Comparison of ENCODE assay signal across 28 mouse cellular contexts in the genomic region with DNA sequence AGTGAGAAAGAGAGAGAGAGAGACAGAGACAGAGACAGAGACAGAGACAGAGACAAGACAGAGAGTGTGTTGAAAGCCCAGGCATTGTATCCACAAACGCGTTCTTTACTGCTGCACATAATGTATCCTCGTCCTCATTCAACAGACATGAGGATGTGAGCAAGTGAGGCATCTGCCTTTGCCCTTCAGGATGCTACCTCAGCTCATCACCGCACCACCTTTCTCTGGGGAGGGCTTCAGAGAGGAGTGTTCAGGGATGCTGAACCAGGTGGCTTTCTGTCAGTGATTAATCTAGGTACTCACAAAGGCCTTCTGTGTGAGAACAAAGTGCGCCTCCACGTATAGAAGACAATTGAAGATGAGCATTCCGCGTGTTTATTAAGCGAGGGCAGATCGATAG.
DNase-seq lines count a peak whose midpoint lies in the region; ATAC-seq and TF ChIP-seq lines count a peak whose summit lies in the region.
"Had no signal": no experiment of that assay in that cellular context is flagged by ENCODE, and none has a peak within 500 bp of the region (broad histone marks: within the 10 kb centered on the region; RNA-seq: fewer than 3 reads in every experiment).

No protein-coding gene starts in this region.

- no peak for TF ChIP-seq CTCF in testis, adult 2 months (IDR thresholded peaks at IDR 0.05; ENCODE audit: control insufficient read depth, insufficient read depth, insufficient replicate concordance, low read depth, low read length)

- no peak overlapping the region for H3K4me3 ChIP-seq in hindbrain, embryonic 13.5 days
- no peak overlapping the region for H3K4me3 ChIP-seq in hindbrain, embryonic 11.5 days (ENCODE audit: low read depth, low read length)
- H3K4me3 ChIP-seq in testis, adult 2 months (ENCODE audit: control insufficient read depth, low read depth, low read length): peak overlapping the region; percentile 21
- H3K4me3 ChIP-seq in neural tube, embryonic 13.5 days: no peak overlapping the region
- no peak overlapping the region for H3K4me3 ChIP-seq in neural tube, embryonic 15.5 days (replicated peaks)
- H3K4me3 ChIP-seq: embryonic facial prominence, embryonic 13.5 days; embryonic facial prominence, embryonic 15.5 days; erythroblast, embryonic 14.5 days; forebrain, embryonic 10.5 days; forebrain, embryonic 12.5 days had no signal

- no peak for TF ChIP-seq POLR2A in testis, adult 2 months (IDR thresholded peaks at IDR 0.05; ENCODE audit: control insufficient read depth, low read depth, low read length)

- no peak overlapping the region for H3K9ac ChIP-seq in hindbrain, embryonic 13.5 days
- H3K9ac ChIP-seq in hindbrain, embryonic 11.5 days (ENCODE audit: low read depth, low read length): no peak overlapping the region
- no peak overlapping the region for H3K9ac ChIP-seq in neural tube, embryonic 13.5 days
- no peak overlapping the region for H3K9ac ChIP-seq in neural tube, embryonic 15.5 days (replicated peaks)
- H3K9ac ChIP-seq: embryonic facial prominence, embryonic 13.5 days; embryonic facial prominence, embryonic 15.5 days; forebrain, embryonic 12.5 days had no signal

- no peak overlapping the region for H3K4me2 ChIP-seq in hindbrain, embryonic 13.5 days
- H3K4me2 ChIP-seq in hindbrain, embryonic 11.5 days (replicated peaks; ENCODE audit: low read depth, low read length): no peak overlapping the region
- no peak overlapping the region for H3K4me2 ChIP-seq in neural tube, embryonic 13.5 days
- peak overlapping the region; percentile 1; the same call in 1 of the 2 replicates for H3K4me2 ChIP-seq in neural tube, embryonic 15.5 days
- H3K4me2 ChIP-seq: embryonic facial prominence, embryonic 13.5 days; embryonic facial prominence, embryonic 15.5 days; forebrain, embryonic 12.5 days had no signal

- WGBS in hindbrain, embryonic 13.5 days: 78% methylated on average over 10 of the region's 10 CpGs
- WGBS in hindbrain, embryonic 11.5 days: 86% methylated on average over 10 of the region's 10 CpGs
- WGBS in neural tube, embryonic 13.5 days: 36% methylated on average over 10 of the region's 10 CpGs
- 31% methylated on average over 10 of the region's 10 CpGs for WGBS in neural tube, embryonic 15.5 days

- no peaks in the 10 kb centered on the region for H3K27me3 ChIP-seq in hindbrain, embryonic 13.5 days
- no peaks in the 10 kb centered on the region for H3K27me3 ChIP-seq in hindbrain, embryonic 11.5 days (ENCODE audit: control insufficient read depth, insufficient read depth, low read length)
- H3K27me3 ChIP-seq in testis, adult 2 months (ENCODE audit: control insufficient read depth, insufficient read depth, low read length): no peaks in the 10 kb centered on the region
- 0 out of 2 replicates have a peak, but pooled peaks cover 3% of the 10 kb centered on the region for H3K27me3 ChIP-seq in neural tube, embryonic 13.5 days
- no peaks in the 10 kb centered on the region for H3K27me3 ChIP-seq in neural tube, embryonic 15.5 days (replicated peaks)
- H3K27me3 ChIP-seq: CH12.LX; embryonic facial prominence, embryonic 13.5 days; embryonic facial prominence, embryonic 15.5 days; forebrain, embryonic 12.5 days; Patski had no signal

- H3K4me1 ChIP-seq in hindbrain, embryonic 13.5 days (replicated peaks): 0 out of 2 replicates have a peak, but pooled peaks cover 9% of the 10 kb centered on the region
- H3K4me1 ChIP-seq in hindbrain, embryonic 11.5 days (replicated peaks; ENCODE audit: control insufficient read depth, insufficient read depth, low read length): no peaks in the 10 kb centered on the region
- no peaks in the 10 kb centered on the region for H3K4me1 ChIP-seq in testis, adult 2 months (ENCODE audit: control insufficient read depth, insufficient read depth, low read length)
- peaks cover 23% of the 10 kb centered on the region for H3K4me1 ChIP-seq in neural tube, embryonic 13.5 days (replicated peaks)
- peaks cover 11% of the 10 kb centered on the region for H3K4me1 ChIP-seq in neural tube, embryonic 15.5 days

- no peaks in the 10 kb centered on the region for H3K9me3 ChIP-seq in hindbrain, embryonic 13.5 days
- no peaks in the 10 kb centered on the region for H3K9me3 ChIP-seq in hindbrain, embryonic 11.5 days (ENCODE audit: control insufficient read depth, low read length)
- no peaks in the 10 kb centered on the region for H3K9me3 ChIP-seq in neural tube, embryonic 13.5 days
- H3K9me3 ChIP-seq in neural tube, embryonic 15.5 days (replicated peaks): no peaks in the 10 kb centered on the region
- H3K9me3 ChIP-seq: embryonic facial prominence, embryonic 13.5 days; embryonic facial prominence, embryonic 15.5 days; forebrain, embryonic 10.5 days; forebrain, embryonic 12.5 days had no signal

- no peaks in the 10 kb centered on the region for H3K36me3 ChIP-seq in hindbrain, embryonic 13.5 days
- no peaks in the 10 kb centered on the region for H3K36me3 ChIP-seq in hindbrain, embryonic 11.5 days (ENCODE audit: control insufficient read depth, insufficient read depth, low read length)
- no peaks in the 10 kb centered on the region for H3K36me3 ChIP-seq in testis, adult 2 months (ENCODE audit: control insufficient read depth, insufficient read depth, low read length)
- no peaks in the 10 kb centered on the region for H3K36me3 ChIP-seq in neural tube, embryonic 13.5 days
- no peaks in the 10 kb centered on the region for H3K36me3 ChIP-seq in neural tube, embryonic 15.5 days
- H3K36me3 ChIP-seq: embryonic facial prominence, embryonic 13.5 days; embryonic facial prominence, embryonic 15.5 days; forebrain, embryonic 10.5 days; forebrain, embryonic 12.5 days; G1E had no signal

- peak overlapping the region; percentile 6 for H3K27ac ChIP-seq in hindbrain, embryonic 13.5 days
- H3K27ac ChIP-seq in hindbrain, embryonic 11.5 days (ENCODE audit: low read depth, low read length): no peak overlapping the region
- H3K27ac ChIP-seq in testis, adult 2 months (ENCODE audit: control insufficient read depth, insufficient read depth, low read depth, low read length): no peak overlapping the region
- peak overlapping the region; percentile 46 for H3K27ac ChIP-seq in neural tube, embryonic 13.5 days (replicated peaks)
- 0 out of 2 replicates have a peak overlapping the region, but pooled peaks have one; percentile 18 for H3K27ac ChIP-seq in neural tube, embryonic 15.5 days (replicated peaks)
- H3K27ac ChIP-seq: embryonic facial prominence, embryonic 13.5 days; embryonic facial prominence, embryonic 15.5 days; forebrain, embryonic 10.5 days; forebrain, embryonic 12.5 days had no signal

- DNase-seq in hindbrain, embryonic 11.5 days (ENCODE audit: low spot score): no peak
- DNase-seq in testis, postnatal 10 days (ENCODE audit: low spot score): no peak
- no peak for DNase-seq in heart, adult 18-20 months
- no peak for DNase-seq in B cell, adult 2 months
- DNase-seq: adrenal gland, adult 8-10 months; adrenal gland, postnatal 14 days; adrenal gland, postnatal 36 days; cerebellum, adult 11-12 months; cerebellum, adult 2 months; cerebellum, adult 9-10 months; cerebellum, postnatal 10 days; cerebellum, postnatal 25 days had no signal

- ATAC-seq in hindbrain, embryonic 13.5 days (ENCODE audit: low FRiP score): no peak
- ATAC-seq in hindbrain, embryonic 11.5 days (ENCODE audit: low FRiP score): no peak
- peak; percentile 48 for ATAC-seq in neural tube, embryonic 13.5 days (ENCODE audit: low read depth)
- peak; percentile 62 for ATAC-seq in neural tube, embryonic 15.5 days (ENCODE audit: low FRiP score)
- ATAC-seq: activated CD4-positive, CD25-positive, alpha-beta regulatory T cell, adult 4 months; CD4-positive, CD25-positive, alpha-beta regulatory T cell, adult 4 months; forebrain, embryonic 14.5 days; forebrain, embryonic 16.5 days; Patski had no signal

Comparison
In these comparisons a context has a peak if more than half of its experiments do, and no peak if none do; other contexts are left out.
1. H3K27ac ChIP-seq: peak in hindbrain, embryonic 13.5 days (single experiment), neural tube, embryonic 13.5 days (single experiment) and neural tube, embryonic 15.5 days (single experiment); none in hindbrain, embryonic 11.5 days (single experiment) and testis, adult 2 months (single experiment).
2. ATAC-seq: peak in neural tube, embryonic 13.5 days (single experiment) and neural tube, embryonic 15.5 days (single experiment); none in hindbrain, embryonic 13.5 days (single experiment) and hindbrain, embryonic 11.5 days (single experiment).